Mouse (Mus musculus) megakaryocyte, embryonic 14.5 days (primary cell): ENCODE results near the gene Heca. TPM values are rescaled to one million over a fixed set of nuclear protein-coding genes. Genes with fewer than 3 reads are reported as not detected.
"Not testable (repeated sequence)": the region's sequence is repeated elsewhere in the genome, so short reads cannot be mapped to it uniquely, and the experiment has no call there.

ENCODE experiments used
- H3K27me3 ChIP-seq: replicated peaks from 2 replicates; pipeline ENCODE3; 2012; ENCODE audit warnings: inconsistent platforms
- H3K36me3 ChIP-seq: replicated peaks from 2 replicates; pipeline ENCODE3; 2012; ENCODE audit warnings: low read length, inconsistent platforms, mixed read lengths
- H3K4me1 ChIP-seq: 2 replicates; pipeline ENCODE4 v1.6.1; 2012; ENCODE audit warnings: inconsistent platforms
- H3K4me3 ChIP-seq: replicated peaks from 2 replicates; pipeline ENCODE3; 2012; ENCODE audit warnings: moderate library complexity, mild to moderate bottlenecking, inconsistent platforms
- H3K9me3 ChIP-seq: 2 replicates; pipeline ENCODE4 v1.6.1; 2012; ENCODE audit warnings: inconsistent platforms
- FLI1 ChIP-seq: IDR thresholded peaks from 2 replicates; pipeline ENCODE4 v1.6.1; 2012; ENCODE audit warnings: low read length, inconsistent platforms, mixed read lengths
- GATA1 ChIP-seq: IDR thresholded peaks from 3 replicates; pipeline ENCODE4 v1.6.1; 2012; ENCODE audit warnings: mixed read lengths, low read length, inconsistent platforms, borderline replicate concordance
- polyA plus RNA-seq: library from polyadenylated mRNA; stranded (reverse); fragments of >175 nt; gene quantifications from 2 replicates; pipeline ENCODE4 v1.2.3, GENCODE M21; 2012; ENCODE audit warnings: low replicate concordance; ENCODE audit not compliant: insufficient read depth

Gene Heca
- polyA plus RNA-seq, 1 experiment, result 2.2 TPM

- H3K4me1 ChIP-seq, result peaks cover 10% of the 10 kb centered on the region; the same call in 1 of the 2 replicates
- TF ChIP-seq FLI1 (no peak), GATA1 (no peak)
- H3K36me3 ChIP-seq, result no peaks in the 10 kb centered on the region
- no peaks in the 10 kb centered on the region for H3K27me3 ChIP-seq
- no peaks in the 10 kb centered on the region for H3K9me3 ChIP-seq
- H3K4me3 ChIP-seq, result no peak overlapping the region
These were observed 105.8 kb downstream of the Heca start for GRCm38 (mm10) chr10:17842030-17842429.

- Histone ChIP-seq H3K36me3 (no peaks in the 10 kb centered on the region), H3K27me3 (no peaks in the 10 kb centered on the region), H3K9me3 (no peaks in the 10 kb centered on the region), H3K4me1 (peaks cover 8% of the 10 kb centered on the region; the same call in 1 of the 2 replicates), H3K4me3 (no peak overlapping the region)
- TF ChIP-seq GATA1, result no peak
These were observed 111.6 kb downstream of the Heca start for GRCm38 (mm10) chr10:17836275-17836674.

- H3K36me3 ChIP-seq, result no peaks in the 10 kb centered on the region
- no peak for TF ChIP-seq GATA1
- no peak overlapping the region for H3K4me3 ChIP-seq
- H3K27me3 ChIP-seq, result no peaks in the 10 kb centered on the region
- H3K9me3 ChIP-seq, result no peaks in the 10 kb centered on the region
- H3K4me1 ChIP-seq, result peaks cover 8% of the 10 kb centered on the region; the same call in 1 of the 2 replicates
These were observed 112.8 kb downstream of the Heca start for GRCm38 (mm10) chr10:17835031-17835430.

GRCm38 (mm10) chr10:17831041-17831440 is 116.8 kb downstream of the Heca start:
- no peaks in the 10 kb centered on the region for H3K9me3 ChIP-seq
- H3K27me3 ChIP-seq, result no peaks in the 10 kb centered on the region
- no peak overlapping the region for H3K4me3 ChIP-seq
- H3K4me1 ChIP-seq, result no peaks in the 10 kb centered on the region
- no peaks in the 10 kb centered on the region for H3K36me3 ChIP-seq
- TF ChIP-seq GATA1, result no peak

- Histone ChIP-seq H3K4me3 (no peak overlapping the region), H3K4me1 (no peaks in the 10 kb centered on the region), H3K27me3 (no peaks in the 10 kb centered on the region), H3K36me3 (no peaks in the 10 kb centered on the region), H3K9me3 (no peaks in the 10 kb centered on the region)
- TF ChIP-seq FLI1, result no peak
- TF ChIP-seq GATA1, result no peak
These were observed 118.7 kb downstream of the Heca start for GRCm38 (mm10) chr10:17829205-17829604.

- TF ChIP-seq FLI1, result no peak
- TF ChIP-seq GATA1, result no peak
- H3K36me3 ChIP-seq, result no peaks in the 10 kb centered on the region
- H3K27me3 ChIP-seq, result no peaks in the 10 kb centered on the region
These were observed 120.5 kb downstream of the Heca start for GRCm38 (mm10) chr10:17827391-17827790.

GRCm38 (mm10) chr10:17820422-17820821 is 127.4 kb downstream of the Heca start:
- H3K4me3 ChIP-seq, H3K36me3 ChIP-seq, H3K27me3 ChIP-seq, H3K9me3 ChIP-seq, H3K4me1 ChIP-seq: not testable (repeated sequence)

More at GRCm38 (mm10) chr10:17827391-17827790, 120.5 kb downstream of the Heca start:
- Histone ChIP-seq H3K4me1 (no peaks in the 10 kb centered on the region), H3K4me3 (no peak overlapping the region), H3K9me3 (no peaks in the 10 kb centered on the region)

Other genes starting within 250 kb of the Heca start
- gene Cited2, start 224.8 kb downstream of the Heca start, polyA plus RNA-seq, result 476 and 713 TPM in 2 replicates
- gene Txlnb, start 151.8 kb downstream of the Heca start, polyA plus RNA-seq, result 0.20 TPM in 1 of 2 replicates, not detected in the other
- 127 TPM in 1 of 2 replicates, not detected in the other for gene Abracl, start 75.2 kb upstream of the Heca start, polyA plus RNA-seq
- gene Reps1, start 107.8 kb upstream of the Heca start, polyA plus RNA-seq, result 11.3 and 16.0 TPM in 2 replicates